Mouse (Mus musculus): ENCODE measurements around the gene Cyp2d9.
"Not testable (repeated sequence)": the region's sequence is repeated elsewhere in the genome, so short reads cannot be mapped to it uniquely, and the experiment has no call there.

Gene Cyp2d9

GRCm38 (mm10) chr15:82452133-82452532, 18.9 kb downstream of the Cyp2d9 start:
- not testable (repeated sequence) for DNase-seq

DNA sequence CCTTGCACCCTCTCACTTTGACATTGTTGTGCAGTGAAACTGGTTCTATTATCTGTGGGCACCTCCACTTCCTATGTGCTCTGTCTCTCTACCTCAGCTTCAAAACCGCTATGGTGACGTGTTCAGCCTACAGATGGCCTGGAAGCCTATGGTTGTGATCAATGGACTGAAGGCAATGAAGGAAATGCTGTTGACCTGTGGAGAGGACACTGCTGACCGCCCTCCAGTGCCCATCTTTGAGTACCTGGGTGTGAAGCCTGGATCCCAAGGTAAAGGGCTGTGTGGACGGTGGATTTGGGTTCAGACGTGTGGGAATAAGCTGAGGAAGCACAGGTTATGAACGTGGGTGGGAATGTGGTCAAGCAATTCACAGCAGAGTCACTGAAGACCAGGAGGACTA, 20.3 kb downstream of the Cyp2d9 start:
- not testable (repeated sequence) for DNase-seq

DNA sequence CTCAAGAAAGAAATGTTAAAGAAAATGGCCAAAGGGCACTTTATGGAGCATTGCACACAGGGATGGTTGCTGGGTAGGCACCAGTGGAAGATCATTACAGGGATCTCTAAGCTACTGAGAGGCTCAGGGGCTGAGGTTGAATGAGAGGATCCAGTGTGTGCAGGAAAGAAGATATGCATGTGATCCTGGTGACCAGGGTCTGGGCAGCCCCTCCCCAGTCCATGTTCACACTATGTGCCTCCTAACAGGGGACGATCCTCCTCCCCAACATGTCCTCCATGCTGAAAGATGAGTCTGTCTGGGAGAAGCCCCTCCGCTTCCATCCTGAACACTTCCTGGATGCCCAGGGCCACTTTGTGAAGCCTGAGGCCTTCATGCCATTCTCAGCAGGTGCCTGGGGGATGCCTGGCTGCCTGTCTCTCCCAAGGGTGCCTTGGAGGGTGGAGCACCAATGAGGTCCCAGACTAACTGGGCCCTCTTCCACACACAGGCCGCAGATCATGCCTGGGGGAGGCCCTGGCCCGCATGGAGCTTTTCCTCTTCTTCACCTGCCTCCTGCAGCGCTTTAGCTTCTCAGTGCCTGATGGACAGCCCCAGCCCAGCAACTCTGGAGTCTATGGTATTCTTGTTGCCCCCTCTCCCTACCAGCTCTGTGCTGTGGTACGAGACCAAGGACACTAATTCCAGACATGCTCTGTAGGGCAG, 23.0 kb downstream of the Cyp2d9 start:
- DNase-seq: not testable (repeated sequence)

- DNase-seq: no peak
These were observed 24.1 kb downstream of the Cyp2d9 start for GRCm38 (mm10) chr15:82457064-82458021.

GRCm38 (mm10) chr15:82459266-82459665, 26.0 kb downstream of the Cyp2d9 start:
- not testable (repeated sequence) for DNase-seq

GRCm38 (mm10) chr15:82464701-82465100, 31.5 kb downstream of the Cyp2d9 start:
- no peak for DNase-seq

DNA sequence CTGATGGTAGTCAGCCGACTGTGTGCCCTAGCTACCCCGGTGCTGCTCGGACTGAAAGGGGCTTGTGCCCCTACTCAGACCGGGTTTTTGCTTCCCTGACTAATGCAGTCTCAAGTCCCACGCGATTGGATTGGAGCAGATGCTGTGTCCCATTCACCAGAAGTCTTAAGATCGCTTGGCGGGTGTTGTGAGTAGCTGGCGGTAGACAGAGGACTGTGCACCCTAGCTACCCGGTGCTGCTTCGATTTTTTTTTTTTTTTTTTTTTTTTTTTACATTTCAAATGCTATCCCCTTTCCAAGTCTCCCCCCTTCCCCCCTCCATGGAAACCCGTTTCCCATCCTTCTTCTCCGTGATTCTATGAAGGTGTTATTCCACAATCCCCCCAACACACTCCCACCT, 61.0 kb downstream of the Cyp2d9 start:
- not testable (repeated sequence) for DNase-seq
